Mouse (Mus musculus) small intestine, adult 2 months (tissue): ENCODE measurements around the gene Ceacam1.
"Not testable (repeated sequence)": the region's sequence is repeated elsewhere in the genome, so short reads cannot be mapped to it uniquely, and the experiment has no call there.

ENCODE experiments used
- CTCF ChIP-seq: fragments of 200-500 bp; IDR thresholded peaks from 2 replicates; pipeline ENCODE4 v1.5.1; 2012; ENCODE audit warnings: low read depth, mild to moderate bottlenecking, control low read depth, inconsistent platforms, low read length, moderate library complexity, mixed read lengths; ENCODE audit not compliant: insufficient replicate concordance, insufficient read length; ENCODE audit errors: extremely low read depth
- POLR2A ChIP-seq: fragments of 200-500 bp; IDR thresholded peaks from 2 replicates; pipeline ENCODE4 v1.6.1; 2012; ENCODE audit warnings: low read depth, mild to moderate bottlenecking, control low read depth, inconsistent platforms, low read length, moderate library complexity

GRCm38 (mm10) chr7:25489382-25489781 lies 12.0 kb upstream of the Ceacam1 start:
- not testable (repeated sequence) for TF ChIP-seq CTCF, POLR2A
